Mouse (Mus musculus): ENCODE results near the gene Pdlim7.

Gene Pdlim7

DNA sequence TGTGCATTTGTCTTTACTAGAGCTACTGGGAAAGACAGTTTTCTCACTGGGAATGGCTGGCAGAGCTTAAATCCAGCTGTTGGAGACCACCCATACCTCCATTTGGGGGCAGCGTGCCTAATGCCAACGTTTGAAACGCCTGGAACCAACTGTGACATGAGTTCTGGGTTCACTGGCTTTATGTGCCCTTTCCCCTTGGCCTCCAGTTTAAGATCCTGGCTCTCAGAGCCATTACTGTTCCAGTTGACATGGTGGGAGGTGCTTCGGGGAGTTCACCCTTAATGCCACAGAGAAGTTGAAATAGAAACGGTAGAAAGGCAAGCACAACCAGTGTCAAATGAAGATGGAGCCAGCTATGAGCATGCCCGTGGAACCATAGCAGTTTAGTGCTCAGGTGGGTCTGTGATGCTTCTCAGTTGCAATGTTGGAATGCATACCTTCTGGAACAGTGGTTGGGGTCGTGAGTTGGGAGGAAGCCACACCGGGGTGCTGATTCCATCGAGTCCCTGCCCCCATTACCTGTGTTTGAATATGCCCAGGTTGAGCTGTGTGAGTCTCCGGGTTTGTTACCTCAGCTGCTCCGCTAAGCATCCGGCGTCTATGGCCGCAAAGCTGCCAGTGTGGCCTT lies 50.0 kb downstream of the Pdlim7 start:
- DNase-seq = no peak

DNA sequence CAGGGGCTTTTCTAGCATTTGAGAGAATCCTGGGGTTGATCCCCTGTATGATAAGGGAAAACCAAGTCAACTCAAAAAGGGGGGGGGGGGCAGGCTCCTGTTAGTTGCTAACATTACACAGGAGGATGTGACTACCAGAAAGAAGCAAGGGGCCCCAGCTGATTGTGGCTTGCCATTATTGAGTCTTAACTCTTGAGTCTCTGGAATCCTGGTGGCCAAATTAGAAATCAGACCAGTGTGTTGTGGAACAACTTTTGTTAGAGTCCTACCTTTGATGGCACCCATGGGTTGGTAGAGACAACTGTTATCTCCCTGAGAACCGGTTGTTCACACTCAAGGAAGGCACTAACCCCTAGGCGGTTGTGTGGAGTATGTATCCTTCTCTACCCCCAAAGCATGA lies 50.5 kb downstream of the Pdlim7 start:
- no peak for DNase-seq

GRCm38 (mm10) chr13:55451785-55452549 lies 61.5 kb downstream of the Pdlim7 start:
- no peak for DNase-seq

- no peak for DNase-seq
Measured at GRCm38 (mm10) chr13:55451296-55451695, 62.2 kb downstream of the Pdlim7 start.

- no peak for DNase-seq
Measured at GRCm38 (mm10) chr13:55450511-55450980, 62.9 kb downstream of the Pdlim7 start.

GRCm38 (mm10) chr13:55449679-55450441 lies 63.6 kb downstream of the Pdlim7 start:
- peak; percentile 67 to 71 for DNase-seq

GRCm38 (mm10) chr13:55449205-55449604 lies 64.3 kb downstream of the Pdlim7 start:
- no peak for DNase-seq

DNA sequence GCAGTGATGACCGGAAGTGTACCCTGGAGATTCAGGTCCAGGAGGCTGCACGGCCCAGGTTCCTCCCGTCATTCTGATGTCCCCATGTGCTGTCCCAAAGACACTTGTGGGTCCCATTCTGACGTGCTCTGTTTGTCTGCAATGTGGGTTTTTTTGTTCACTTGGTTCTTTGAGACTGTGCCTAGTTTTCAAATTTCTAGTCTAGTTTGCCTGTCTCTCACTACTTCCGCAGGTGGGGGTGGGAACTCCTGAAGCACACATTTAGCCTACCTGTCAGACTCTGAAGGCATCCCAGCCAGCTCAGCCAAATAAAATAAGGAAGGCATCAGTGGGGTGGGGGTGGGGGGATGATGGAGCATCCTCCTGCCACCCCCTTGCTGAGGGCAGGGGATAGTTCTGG lies 65.3 kb downstream of the Pdlim7 start:
- no peak for DNase-seq

DNA sequence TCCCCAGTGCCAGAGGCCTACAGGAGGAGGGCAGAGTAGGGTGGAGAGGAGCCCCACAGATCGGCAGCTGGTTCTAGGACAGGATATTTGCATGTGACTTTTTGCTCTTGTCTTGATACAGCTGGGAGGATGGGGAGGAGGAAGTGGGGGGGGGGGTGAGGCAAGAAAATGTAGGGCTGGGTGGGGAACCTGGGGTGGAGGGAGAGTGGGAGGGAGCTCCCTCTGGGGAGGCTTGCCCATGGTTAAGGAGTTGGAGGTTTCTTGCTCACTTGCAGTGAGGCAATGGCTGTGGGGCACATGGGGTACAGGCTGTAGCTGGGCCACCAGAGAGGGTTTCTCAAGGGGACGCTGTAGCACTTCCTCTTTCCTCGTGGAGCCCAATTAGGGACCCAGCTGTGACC lies 65.9 kb downstream of the Pdlim7 start:
- DNase-seq = peak; percentile 66 to 68

DNA sequence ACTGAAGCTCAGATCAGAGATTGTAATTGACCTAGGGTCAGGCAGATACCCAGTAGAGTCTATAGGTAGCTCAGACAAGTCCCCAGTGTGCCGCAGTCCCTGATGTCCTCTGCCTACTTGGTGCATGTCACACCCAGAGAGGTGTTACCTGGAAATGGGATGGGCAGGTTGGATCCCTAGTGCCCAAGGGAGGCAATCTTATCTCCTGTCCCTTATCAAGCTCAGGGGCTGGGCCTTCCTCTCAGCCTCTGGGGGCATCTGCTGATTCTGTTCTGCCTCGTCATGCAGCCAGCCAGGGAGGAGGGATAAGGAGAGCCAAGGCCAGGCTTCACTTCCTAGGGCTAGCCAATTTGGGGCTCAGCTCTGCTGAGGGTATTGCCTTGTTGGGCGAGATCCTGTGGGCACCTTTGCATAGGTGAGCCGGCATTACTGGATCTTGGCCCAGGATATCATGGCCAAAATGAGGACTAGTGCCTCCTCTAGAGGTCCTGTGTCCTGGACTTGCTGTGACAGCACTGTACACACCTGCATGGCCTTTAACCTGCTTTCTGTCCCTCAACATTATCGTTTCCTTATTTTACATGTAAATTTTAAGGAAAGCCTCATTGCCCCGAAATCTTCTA lies 66.9 kb downstream of the Pdlim7 start:
- no peak for DNase-seq

Measured in B cell, adult 2 months (primary cell).